Mouse (Mus musculus): Measurements from ENCODE around the gene Ankrd9. TPM values are rescaled to one million over a fixed set of nuclear protein-coding genes. Genes with fewer than 3 reads are reported as not detected.

The Ankrd9 gene
- total and polyA plus RNA-seq, 2 experiments from 2014 or later, result 7.6 to 10.2 TPM

- WGBS, result 89% methylated on average over 2 of the region's 2 CpGs
- no peak for ATAC-seq
- no peak for TF ChIP-seq CTCF (IDR thresholded peaks at IDR 0.05; ENCODE audit: low read depth)
Measured at GRCm38 (mm10) chr12:110999820-111000219, 21.0 kb upstream of the Ankrd9 start.

DNA sequence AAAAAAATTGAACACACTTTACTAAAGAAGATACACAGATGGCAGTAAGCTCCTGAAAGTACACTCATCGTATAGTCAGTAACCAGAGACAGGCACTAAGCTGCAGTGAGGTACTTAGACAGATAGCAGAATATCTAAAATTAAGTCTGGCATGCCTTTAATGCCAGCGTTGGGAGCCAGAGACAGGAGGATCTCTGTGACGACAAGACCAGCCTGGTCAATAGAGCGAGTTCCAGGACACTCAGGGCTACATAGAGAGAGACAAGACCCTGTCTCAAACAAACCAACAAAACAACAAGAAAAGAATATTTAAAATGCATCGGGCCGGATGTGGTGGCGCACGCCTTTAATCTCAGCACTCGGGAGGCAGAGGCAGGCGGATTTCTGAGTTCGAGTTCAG is 19.3 kb upstream of the Ankrd9 start:
- Histone ChIP-seq H3K4me3 (ENCODE audit: low read depth, low read length) (no peak overlapping the region), H3K9me3 (ENCODE audit: low read length) (no peaks in the 10 kb centered on the region), H3K27me3 (ENCODE audit: insufficient read depth, low read length) (no peaks in the 10 kb centered on the region), H3K9ac (no peak overlapping the region), H3K36me3 (ENCODE audit: insufficient read depth) (no peaks in the 10 kb centered on the region), H3K4me1 (ENCODE audit: insufficient read depth) (no peaks in the 10 kb centered on the region), H3K27ac (ENCODE audit: low read depth, low read length) (no peak overlapping the region), H3K4me2 (ENCODE audit: low read depth) (no peak overlapping the region)
- no peak for ATAC-seq
- TF ChIP-seq CTCF (IDR thresholded peaks at IDR 0.05; ENCODE audit: low read depth), result no peak
- no peak for DNase-seq
- WGBS, result 97% methylated on average over 11 of the region's 11 CpGs

More at GRCm38 (mm10) chr12:110999820-111000219, 21.0 kb upstream of the Ankrd9 start:
- H3K27ac ChIP-seq (ENCODE audit: low read depth, low read length), result no peak overlapping the region
- no peaks in the 10 kb centered on the region for H3K4me1 ChIP-seq (ENCODE audit: insufficient read depth)
- H3K36me3 ChIP-seq (ENCODE audit: insufficient read depth), result no peaks in the 10 kb centered on the region
- H3K27me3 ChIP-seq (ENCODE audit: insufficient read depth, low read length), result no peaks in the 10 kb centered on the region
- no peak overlapping the region for H3K4me3 ChIP-seq (ENCODE audit: low read depth, low read length)
- no peaks in the 10 kb centered on the region for H3K9me3 ChIP-seq (ENCODE audit: low read length)
- H3K4me2 ChIP-seq (ENCODE audit: low read depth), result no peak overlapping the region
- H3K9ac ChIP-seq, result no peak overlapping the region
- no peak for DNase-seq

DNA sequence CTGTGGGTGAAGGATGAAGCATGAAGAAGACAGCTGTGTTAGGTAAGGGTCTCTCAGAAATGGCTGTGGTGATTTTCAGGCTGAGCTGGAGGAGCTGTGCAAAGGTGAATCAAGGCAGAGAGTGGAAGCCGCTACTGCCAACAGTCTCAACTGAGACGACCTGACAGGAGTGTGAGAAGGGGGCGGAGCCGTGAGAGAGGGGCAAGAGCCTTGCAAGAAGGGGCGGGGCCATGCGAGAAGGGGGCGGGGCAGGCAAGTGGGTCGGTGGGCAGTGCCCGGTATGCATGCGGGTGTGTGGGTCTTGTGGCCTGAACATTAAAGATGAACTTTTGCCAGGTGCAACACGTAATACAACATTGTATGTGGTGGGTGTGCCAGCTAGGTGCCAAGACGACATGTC is 15.8 kb upstream of the Ankrd9 start:
- H3K27me3 ChIP-seq (ENCODE audit: insufficient read depth, low read length), result no peaks in the 10 kb centered on the region
- ATAC-seq, result no peak
- no peak for TF ChIP-seq CTCF (IDR thresholded peaks at IDR 0.05; ENCODE audit: low read depth)
- 43% methylated on average over 12 of the region's 12 CpGs for WGBS
- no peaks in the 10 kb centered on the region for H3K36me3 ChIP-seq (ENCODE audit: insufficient read depth)
- no peaks in the 10 kb centered on the region for H3K9me3 ChIP-seq (ENCODE audit: low read length)
- DNase-seq, result no peak
- no peak overlapping the region for H3K4me3 ChIP-seq (ENCODE audit: low read depth, low read length)
- H3K27ac ChIP-seq (ENCODE audit: low read depth, low read length), result no peak overlapping the region
- no peak overlapping the region for H3K9ac ChIP-seq
- no peak overlapping the region for H3K4me2 ChIP-seq (ENCODE audit: low read depth)
- H3K4me1 ChIP-seq (ENCODE audit: insufficient read depth), result no peaks in the 10 kb centered on the region

DNA sequence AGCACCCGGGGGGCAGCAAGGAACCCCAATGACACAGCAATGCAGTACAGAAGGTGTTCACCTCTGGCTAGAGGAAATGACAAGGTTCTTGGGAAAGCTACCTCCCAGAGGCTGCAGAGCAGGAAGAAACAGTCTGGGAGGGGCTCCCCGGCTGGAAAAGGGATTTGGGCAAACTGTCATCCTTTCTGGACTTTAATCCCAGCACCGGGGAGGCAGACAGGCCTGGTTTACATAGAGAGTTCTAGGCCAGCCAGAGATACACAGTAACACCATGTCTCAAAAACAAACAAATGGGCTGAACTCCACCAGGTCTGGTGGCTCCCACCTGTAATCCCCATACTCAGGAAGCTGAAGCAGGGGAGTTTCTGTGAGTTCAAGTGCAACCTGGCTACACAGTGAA is 14.4 kb upstream of the Ankrd9 start:
- DNase-seq, result no peak
- Histone ChIP-seq H3K36me3 (ENCODE audit: insufficient read depth) (no peaks in the 10 kb centered on the region), H3K4me3 (ENCODE audit: low read depth, low read length) (no peak overlapping the region), H3K4me2 (ENCODE audit: low read depth) (no peak overlapping the region), H3K9ac (no peak overlapping the region), H3K27me3 (ENCODE audit: insufficient read depth, low read length) (no peaks in the 10 kb centered on the region), H3K27ac (ENCODE audit: low read depth, low read length) (no peak overlapping the region), H3K4me1 (ENCODE audit: insufficient read depth) (no peaks in the 10 kb centered on the region), H3K9me3 (ENCODE audit: low read length) (no peaks in the 10 kb centered on the region)
- no peak for TF ChIP-seq CTCF (IDR thresholded peaks at IDR 0.05; ENCODE audit: low read depth)
- ATAC-seq, result no peak
- WGBS, result 86% methylated on average over 3 of the region's 3 CpGs

- no peak overlapping the region for H3K27ac ChIP-seq (ENCODE audit: low read depth, low read length)
- no peaks in the 10 kb centered on the region for H3K4me1 ChIP-seq (ENCODE audit: insufficient read depth)
- TF ChIP-seq CTCF (IDR thresholded peaks at IDR 0.05; ENCODE audit: low read depth), result no peak
- 81% methylated on average over 12 of the region's 12 CpGs for WGBS
- H3K9me3 ChIP-seq (ENCODE audit: low read length), result no peaks in the 10 kb centered on the region
- no peaks in the 10 kb centered on the region for H3K36me3 ChIP-seq (ENCODE audit: insufficient read depth)
- peak overlapping the region; percentile 54; the same call in 1 of the 2 replicates for H3K4me2 ChIP-seq (ENCODE audit: low read depth)
- DNase-seq (no peak), ATAC-seq (no peak)
- no peak overlapping the region for H3K9ac ChIP-seq
- peak overlapping the region; percentile 37; the same call in 1 of the 2 replicates for H3K4me3 ChIP-seq (ENCODE audit: low read depth, low read length)
- no peaks in the 10 kb centered on the region for H3K27me3 ChIP-seq (ENCODE audit: insufficient read depth, low read length)
Measured at GRCm38 (mm10) chr12:110992771-110993170, 13.9 kb upstream of the Ankrd9 start.

- peak overlapping the region; percentile 42; the same call in 1 of the 2 replicates for H3K27ac ChIP-seq (ENCODE audit: low read depth, low read length)
- DNase-seq, result peak; percentile 91
- WGBS, result 1% methylated on average over 24 of the region's 24 CpGs
- peak; percentile 90 for ATAC-seq
- no peaks in the 10 kb centered on the region for H3K9me3 ChIP-seq (ENCODE audit: low read length)
- H3K27me3 ChIP-seq (ENCODE audit: insufficient read depth, low read length), result no peaks in the 10 kb centered on the region
- H3K4me3 ChIP-seq (ENCODE audit: low read depth, low read length), result peak overlapping the region; percentile 37
- H3K9ac ChIP-seq, result peak overlapping the region; percentile 42
- peak; percentile 94 for TF ChIP-seq CTCF (IDR thresholded peaks at IDR 0.05; ENCODE audit: low read depth)
- H3K36me3 ChIP-seq (ENCODE audit: insufficient read depth), result no peaks in the 10 kb centered on the region
- H3K4me2 ChIP-seq (ENCODE audit: low read depth), result peak overlapping the region; percentile 54
- H3K4me1 ChIP-seq (ENCODE audit: insufficient read depth), result no peaks in the 10 kb centered on the region
Measured at GRCm38 (mm10) chr12:110992128-110992553, 13.3 kb upstream of the Ankrd9 start.

DNA sequence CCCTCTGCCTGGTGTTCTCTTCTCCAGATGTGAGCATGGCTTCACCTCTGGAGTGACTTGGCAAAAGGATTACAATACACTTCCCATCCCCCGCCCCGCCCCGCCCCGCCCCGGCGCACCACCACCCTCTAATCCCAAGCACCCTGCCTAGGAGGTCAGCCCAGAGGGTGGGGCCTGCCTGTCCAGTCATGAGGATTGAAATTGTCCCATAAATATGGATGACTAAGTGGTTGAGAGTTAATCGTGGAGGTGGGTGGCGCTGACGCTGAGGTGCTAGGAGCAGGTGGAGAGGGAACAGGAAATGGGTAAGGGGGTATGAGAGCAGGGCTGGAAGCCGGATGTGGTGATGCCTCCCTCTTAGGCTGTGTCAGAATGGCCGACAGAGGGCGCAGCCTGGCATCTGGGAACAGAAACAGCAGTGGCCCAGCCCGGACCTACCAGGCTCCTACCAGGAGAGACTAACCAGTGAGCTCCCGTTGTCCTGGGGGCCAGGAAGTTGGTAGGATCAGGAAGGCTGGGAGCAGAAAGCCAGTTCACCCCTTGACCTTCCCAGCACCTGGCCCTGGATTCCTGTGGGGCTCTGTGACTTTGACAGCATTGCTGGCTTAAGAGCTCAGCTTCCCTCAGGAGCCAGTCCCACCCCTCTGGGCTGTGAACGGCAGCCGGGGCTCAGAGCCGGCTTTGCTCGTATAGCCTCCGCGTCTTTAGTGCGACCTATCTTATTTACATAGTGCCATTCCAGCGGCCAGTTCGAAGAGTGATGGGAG is 12.7 kb upstream of the Ankrd9 start:
- peak; percentile 79 for DNase-seq
- ATAC-seq, result peak; percentile 89
- 6% methylated on average over 23 of the region's 23 CpGs for WGBS
- TF ChIP-seq CTCF (IDR thresholded peaks at IDR 0.05; ENCODE audit: low read depth), result peak; percentile 70
- no peaks in the 10 kb centered on the region for H3K36me3 ChIP-seq (ENCODE audit: insufficient read depth)
- no peaks in the 10 kb centered on the region for H3K4me1 ChIP-seq (ENCODE audit: insufficient read depth)
- H3K9me3 ChIP-seq (ENCODE audit: low read length), result no peaks in the 10 kb centered on the region
- no peaks in the 10 kb centered on the region for H3K27me3 ChIP-seq (ENCODE audit: insufficient read depth, low read length)
- peak overlapping the region; percentile 42; the same call in 1 of the 2 replicates for H3K27ac ChIP-seq (ENCODE audit: low read depth, low read length)
- peak overlapping the region; percentile 37 for H3K4me3 ChIP-seq (ENCODE audit: low read depth, low read length)
- H3K4me2 ChIP-seq (ENCODE audit: low read depth), result peak overlapping the region; percentile 54
- H3K9ac ChIP-seq, result peak overlapping the region; percentile 42; the same call in 1 of the 2 replicates
